Mouse (Mus musculus) CH12.LX (cell line): ENCODE data around the gene Mcf2l. TPM values are rescaled to one million over a fixed set of nuclear protein-coding genes. Genes with fewer than 3 reads are reported as not detected.

ENCODE experiments used
- DNase-seq: peaks from one replicate; pipeline ENCODE4 v3.0.0-alpha.2; 2013; ENCODE audit errors: extremely low read depth
- H3K27ac ChIP-seq: 2 replicates; pipeline ENCODE4 v1.5.1; 2012; ENCODE audit warnings: low read depth, mild to moderate bottlenecking, control low read depth, moderate library complexity; ENCODE audit not compliant: insufficient read depth
- H3K27me3 ChIP-seq: replicated peaks from 2 replicates; pipeline ENCODE3; 2012; ENCODE audit warnings: inconsistent platforms
- H3K36me3 ChIP-seq, 2 experiments: replicated peaks in 1 of 2; 2 replicates each; pipeline versions ENCODE3 to v1.6.1; 2012; ENCODE audit warnings: inconsistent platforms in 1 of 2, low read length in 1 of 2, mild to moderate bottlenecking in 1 of 2, mixed read lengths in 1 of 2, moderate library complexity in 1 of 2; ENCODE audit not compliant: control insufficient read depth in 1 of 2, insufficient read depth in 1 of 2
- H3K4me1 ChIP-seq, 2 experiments: 2 replicates each; pipeline ENCODE4 v1.6.1; 2012; ENCODE audit warnings: inconsistent platforms in 1 of 2, moderate library complexity in 1 of 2; ENCODE audit not compliant: insufficient read depth in 2 of 2, control insufficient read depth in 1 of 2
- H3K4me2 ChIP-seq: 2 replicates; pipeline ENCODE4 v1.6.1; 2012; ENCODE audit warnings: low read depth, mild to moderate bottlenecking, control low read depth; ENCODE audit not compliant: poor library complexity, insufficient read depth, severe bottlenecking
- H3K4me3 ChIP-seq, 3 experiments: fragments of 150-350 bp in 1 of 3; sonication (generic) in 1 of 3; replicated peaks in 1 of 3; 2 replicates each; pipeline versions ENCODE3 to v1.5.1; 2011 to 2012; ENCODE audit warnings: low read depth in 2 of 3, low read length in 2 of 3, mild to moderate bottlenecking in 2 of 3, moderate library complexity in 2 of 3, control low read depth in 1 of 3, improper control_type of control experiment in 1 of 3, inconsistent platforms in 1 of 3, mixed read lengths in 1 of 3; ENCODE audit not compliant: poor library complexity in 1 of 3
- H3K79me2 ChIP-seq: replicated peaks from 2 replicates; pipeline ENCODE4 v1.6.1; 2012; ENCODE audit warnings: mild to moderate bottlenecking, moderate library complexity; ENCODE audit not compliant: control insufficient read depth, poor library complexity, insufficient read depth, severe bottlenecking; ENCODE audit errors: extremely low read depth
- H3K9ac ChIP-seq: 2 replicates; pipeline ENCODE4 v1.6.1; 2012; ENCODE audit warnings: low read depth, mild to moderate bottlenecking, control low read depth, moderate library complexity; ENCODE audit not compliant: insufficient read depth
- H3K9me3 ChIP-seq: replicated peaks from 2 replicates; pipeline ENCODE3; 2012; ENCODE audit warnings: low read length, inconsistent platforms, mixed read lengths
- CHD1 ChIP-seq: IDR thresholded peaks from 2 replicates; pipeline ENCODE4 v1.6.1; 2012; ENCODE audit warnings: low read depth, low read length, improper control_type of control experiment, inconsistent platforms
- CTCF ChIP-seq, 2 experiments: IDR thresholded peaks in 1 of 2; conservative IDR thresholded peaks in 1 of 2; 2 replicates each; pipeline ENCODE4 v1.5.1; 2011 to 2012; ENCODE audit warnings: low read depth in 2 of 2, low read length in 2 of 2, improper control_type of control experiment in 1 of 2, inconsistent platforms in 1 of 2, mild to moderate bottlenecking in 1 of 2, moderate library complexity in 1 of 2
- ELF1 ChIP-seq: IDR thresholded peaks from 2 replicates; pipeline ENCODE4 v1.6.1; 2014; ENCODE audit warnings: low read depth, mild to moderate bottlenecking, inconsistent platforms, low read length, improper control_type of control experiment
- EP300 ChIP-seq: IDR thresholded peaks from 2 replicates; pipeline ENCODE4 v1.6.1; 2011; ENCODE audit warnings: low read length, improper control_type of control experiment
- HCFC1 ChIP-seq: IDR thresholded peaks from 2 replicates; pipeline ENCODE4 v1.6.1; 2012; ENCODE audit warnings: low read depth, mild to moderate bottlenecking, inconsistent platforms, low read length, improper control_type of control experiment
- MAX ChIP-seq: IDR thresholded peaks from 2 replicates; pipeline ENCODE4 v1.6.1; 2011; ENCODE audit warnings: low read length, improper control_type of control experiment
- MXI1 ChIP-seq: IDR thresholded peaks from 2 replicates; pipeline ENCODE4 v1.6.1; 2011; ENCODE audit warnings: mild to moderate bottlenecking, low read depth, low read length, improper control_type of control experiment
- NELFE ChIP-seq: IDR thresholded peaks from 2 replicates; pipeline ENCODE4 v1.6.1; 2011; ENCODE audit warnings: low read depth, low read length, improper control_type of control experiment
- NRF1 ChIP-seq: IDR thresholded peaks from 2 replicates; pipeline ENCODE4 v1.6.1; 2014; ENCODE audit warnings: low read depth, mild to moderate bottlenecking, inconsistent platforms, low read length, improper control_type of control experiment, moderate library complexity
- PAX5 ChIP-seq: IDR thresholded peaks from 2 replicates; pipeline ENCODE4 v1.6.1; 2012; ENCODE audit warnings: low read length, inconsistent platforms, mixed read lengths
- POLR2A ChIP-seq: IDR thresholded peaks from 2 replicates; pipeline ENCODE4 v1.6.1; 2011; ENCODE audit warnings: low read depth, mild to moderate bottlenecking, improper control_type of control experiment, low read length
- RAD21 ChIP-seq: IDR thresholded peaks from 2 replicates; pipeline ENCODE4 v1.6.1; 2011; ENCODE audit warnings: low read depth, mild to moderate bottlenecking, low read length, improper control_type of control experiment, moderate library complexity
- RCOR1 ChIP-seq: conservative IDR thresholded peaks from 2 replicates; pipeline ENCODE4 v1.6.1; 2012; ENCODE audit warnings: low read depth, mild to moderate bottlenecking, inconsistent platforms, low read length, improper control_type of control experiment
- TBP ChIP-seq: conservative IDR thresholded peaks from 2 replicates; pipeline ENCODE4 v1.6.1; 2011; ENCODE audit warnings: low read depth, low read length, improper control_type of control experiment
- UBTF ChIP-seq: IDR thresholded peaks from 2 replicates; pipeline ENCODE4 v1.6.1; 2012; ENCODE audit warnings: low read depth, mild to moderate bottlenecking, inconsistent platforms, low read length, improper control_type of control experiment, moderate library complexity
- USF1 ChIP-seq: IDR thresholded peaks from 2 replicates; pipeline ENCODE4 v1.6.1; 2014; ENCODE audit warnings: low read depth, mild to moderate bottlenecking, inconsistent platforms, low read length, improper control_type of control experiment
- USF2 ChIP-seq: conservative IDR thresholded peaks from 2 replicates; pipeline ENCODE4 v1.6.1; 2011; ENCODE audit warnings: low read depth, low read length, improper control_type of control experiment
- dilution Hi-C: fragments of 300-500 bp; cut with MboI; formaldehyde crosslinking; loops from 2 replicates; pipeline ENCODE4 v1.14.3; 2020; ENCODE audit warnings: low sequenced_read_pairs; ENCODE audit not compliant: extremely low pct_unique_long_range_greater_than_20kb, extremely low pct_ligation_motif_present
- in situ Hi-C: fragments of 300-500 bp; cut with MboI; formaldehyde crosslinking; loops from 3 replicates; pipeline ENCODE4 v1.14.3; 2019; ENCODE audit warnings: low sequenced_read_pairs, low pct_ligation_motif_present, low pct_unique_long_range_greater_than_20kb, mixed read lengths
- polyA plus RNA-seq: library from polyadenylated mRNA; unstranded; fragments of >175 nt; gene quantifications from 2 replicates; pipeline ENCODE4 v1.2.1, GENCODE M21; 2012; ENCODE audit warnings: low read depth; ENCODE audit not compliant: insufficient read length
- total RNA-seq, 2 experiments: library from RNA; depleted of rRNA; stranded (reverse); fragments of 300-350 nt in 1 of 2; fragments of >200 nt in 1 of 2; gene quantifications; 2 replicates each; pipeline ENCODE4 v1.2.3; 2012 to 2014

Gene Mcf2l
- total and polyA plus RNA-seq, 3 experiments: not detected

GRCm38 (mm10) chr8:12999793-13000192, 126.2 kb downstream of the Mcf2l start:
- Histone ChIP-seq H3K27me3 (peaks cover 98% of the 10 kb centered on the region), H3K27ac (no peak overlapping the region)
- dilution Hi-C loops: no loop called here

GRCm38 (mm10) chr8:13007458-13007857, 133.9 kb downstream of the Mcf2l start:
- in situ Hi-C loops: no loop called here
- Histone ChIP-seq H3K79me2 (no peaks in the 10 kb centered on the region), H3K36me3 (no peaks in the 10 kb centered on the region), H3K4me3 (no peak overlapping the region), H3K4me1 (no peaks in the 10 kb centered on the region), H3K4me2 (no peak overlapping the region), H3K27me3 (peaks cover 95% of the 10 kb centered on the region), H3K9ac (no peak overlapping the region), H3K9me3 (peaks cover 14% of the 10 kb centered on the region), H3K27ac (no peak overlapping the region)
- DNase-seq: no peak
- TF ChIP-seq RAD21 (no peak), HCFC1 (no peak), USF2 (no peak), ELF1 (no peak), PAX5 (no peak), USF1 (no peak), UBTF (no peak), TBP (no peak), CHD1 (no peak), RCOR1 (no peak), MAX (no peak), EP300 (no peak)
- dilution Hi-C loops: no loop called here

More at GRCm38 (mm10) chr8:12999793-13000192, 126.2 kb downstream of the Mcf2l start:
- Histone ChIP-seq H3K4me2 (no peak overlapping the region), H3K4me3 (no peak overlapping the region), H3K9me3 (no peaks in the 10 kb centered on the region), H3K79me2 (no peaks in the 10 kb centered on the region), H3K4me1 (no peaks in the 10 kb centered on the region), H3K36me3 (no peaks in the 10 kb centered on the region), H3K9ac (no peak overlapping the region)
- TF ChIP-seq NRF1: no peak
- no peak for TF ChIP-seq RCOR1
- in situ Hi-C loops: loop anchor here (25.0 kb wide), 1 partner anchor 213 kb away; the partner anchor contains the start of gene Grtp1
- no peak for DNase-seq

DNA sequence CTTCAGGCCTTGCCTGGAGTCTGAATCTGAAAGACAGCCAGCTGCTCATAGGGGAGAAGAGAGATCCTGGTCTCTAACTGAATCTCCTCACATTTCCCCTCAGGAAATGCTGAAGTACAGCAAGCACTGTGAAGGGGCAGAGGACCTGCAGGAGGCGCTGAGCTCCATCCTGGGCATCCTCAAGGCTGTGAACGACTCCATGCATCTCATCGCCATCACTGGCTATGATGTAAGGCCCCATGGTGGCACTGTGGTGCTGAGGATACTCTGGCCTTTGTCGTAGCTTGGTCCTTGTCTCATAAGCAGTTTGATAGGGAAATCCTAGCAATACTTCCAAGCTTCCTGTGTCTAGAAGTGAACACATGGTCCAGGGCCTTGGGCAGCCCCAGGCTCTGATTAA, 136.7 kb downstream of the Mcf2l start:
- H3K36me3 ChIP-seq: no peaks in the 10 kb centered on the region
- no peak overlapping the region for H3K4me2 ChIP-seq
- no peaks in the 10 kb centered on the region for H3K79me2 ChIP-seq
- TF ChIP-seq NELFE (no peak), POLR2A (no peak), CTCF (conservative IDR thresholded peaks at IDR 0.05 in 1 of 2, IDR thresholded peaks at IDR 0.05 in 1 of 2; ENCODE audit: low read depth in 2 of 2, low read length in 2 of 2) (peak in 1 of 2 experiments; percentile 47; a peak in 2 of 4 replicates), MXI1 (no peak), ELF1 (no peak), RAD21 (peak; percentile 27)
- TF ChIP-seq, all 38 proteins: peak for 2
- Histone ChIP-seq H3K9me3 (peaks cover 14% of the 10 kb centered on the region), H3K27ac (no peak overlapping the region), H3K4me1 (no peaks in the 10 kb centered on the region), H3K27me3 (peaks cover 84% of the 10 kb centered on the region), H3K9ac (no peak overlapping the region), H3K4me3 (no peak overlapping the region)
- in situ Hi-C loops (no loop called here), dilution Hi-C loops (no loop called here)
- DNase-seq: peak; percentile 1
